Mouse (Mus musculus) splenic B cell, adult 2 months (primary cell): Measurements from ENCODE around the gene Srm.

Experiments
- DNase-seq: peaks from one replicate; pipeline ENCODE4 v3.0.0-alpha.2; 2011; ENCODE audit warnings: low read depth, low spot score
- H3K27me3 ChIP-seq: 2 replicates; pipeline ENCODE4 v1.6.1; 2012; ENCODE audit warnings: mild to moderate bottlenecking, low read length, moderate library complexity, mixed read lengths; ENCODE audit not compliant: control insufficient read depth, poor library complexity, insufficient read depth, severe bottlenecking
- H3K36me3 ChIP-seq: 2 replicates; pipeline ENCODE4 v1.6.1; 2012; ENCODE audit warnings: mild to moderate bottlenecking, low read length, moderate library complexity, mixed read lengths; ENCODE audit not compliant: control insufficient read depth, poor library complexity, insufficient read depth, severe bottlenecking

The Srm gene

DNA sequence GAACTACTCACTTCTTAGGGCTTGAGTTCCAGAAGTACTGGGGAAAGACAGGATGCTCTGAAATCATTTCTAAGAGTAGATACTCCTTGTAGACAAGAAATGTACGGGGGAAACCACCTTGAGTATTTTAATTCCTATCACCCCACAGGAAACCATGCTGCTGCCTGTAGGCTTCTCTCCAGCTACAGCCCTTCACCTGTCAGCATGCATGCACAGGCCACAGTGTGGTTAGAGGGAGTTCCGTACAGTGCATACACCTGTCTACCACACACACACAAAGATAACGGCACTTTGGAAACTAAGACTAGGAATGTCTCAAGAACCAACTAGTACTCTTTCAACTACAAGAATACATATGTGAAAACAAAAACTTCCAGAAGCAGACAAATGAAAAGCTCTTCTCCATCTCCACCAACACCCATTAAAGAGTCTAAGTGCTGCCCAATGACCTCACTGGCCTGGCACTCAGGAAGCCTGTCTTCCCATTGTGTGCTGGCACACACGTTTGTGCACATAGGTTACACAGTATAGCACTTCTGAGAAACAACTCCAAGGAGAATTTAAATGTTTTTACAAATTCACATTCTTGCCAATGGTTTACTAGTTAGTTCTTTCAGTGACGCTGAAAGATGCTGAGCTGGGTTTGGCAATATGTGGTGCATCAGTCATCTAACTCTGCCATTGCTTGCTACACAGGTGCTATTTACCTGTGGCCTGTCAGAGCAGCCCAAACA is 19.5 kb downstream of the Srm start:
- peaks cover 7% of the 10 kb centered on the region; the same call in 1 of the 2 replicates for H3K36me3 ChIP-seq
- H3K27me3 ChIP-seq: no peaks in the 10 kb centered on the region
- no peak for DNase-seq

DNA sequence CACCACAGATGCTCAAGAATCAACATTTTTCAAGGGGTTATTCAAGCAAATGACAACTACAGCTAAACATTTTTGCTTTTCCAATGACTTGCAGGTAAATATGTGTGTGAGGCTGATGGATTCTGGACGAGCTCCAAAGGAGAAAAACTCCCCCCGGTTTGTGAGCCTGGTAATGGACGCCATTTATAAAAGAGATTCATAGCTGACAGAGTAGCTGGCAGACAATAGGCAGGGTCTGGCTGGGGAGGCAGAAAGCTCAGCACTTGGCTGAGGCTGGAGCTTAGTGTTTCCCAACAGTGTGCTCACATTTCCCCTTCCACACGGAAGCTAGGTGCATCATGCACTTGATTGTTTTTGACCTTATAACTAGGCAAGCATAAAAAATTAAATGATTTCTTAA is 21.3 kb downstream of the Srm start:
- Histone ChIP-seq H3K36me3 (peaks cover 11% of the 10 kb centered on the region; the same call in 1 of the 2 replicates), H3K27me3 (no peaks in the 10 kb centered on the region)
- no peak for DNase-seq

DNA sequence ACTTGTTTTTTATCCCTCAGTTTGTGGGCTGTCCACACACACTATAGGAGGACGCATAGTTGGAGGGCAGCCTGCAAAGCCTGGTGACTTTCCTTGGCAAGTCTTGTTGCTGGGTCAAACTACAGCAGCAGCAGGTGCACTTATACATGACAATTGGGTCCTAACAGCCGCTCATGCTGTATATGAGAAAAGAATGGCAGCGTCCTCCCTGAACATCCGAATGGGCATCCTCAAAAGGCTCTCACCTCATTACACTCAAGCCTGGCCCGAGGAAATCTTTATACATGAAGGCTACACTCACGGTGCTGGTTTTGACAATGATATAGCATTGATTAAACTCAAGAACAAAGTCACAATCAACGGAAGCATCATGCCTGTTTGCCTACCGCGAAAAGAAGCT is 22.4 kb downstream of the Srm start:
- no peaks in the 10 kb centered on the region for H3K27me3 ChIP-seq
- no peak for DNase-seq
- peaks cover 17% of the 10 kb centered on the region; the same call in 1 of the 2 replicates for H3K36me3 ChIP-seq

DNA sequence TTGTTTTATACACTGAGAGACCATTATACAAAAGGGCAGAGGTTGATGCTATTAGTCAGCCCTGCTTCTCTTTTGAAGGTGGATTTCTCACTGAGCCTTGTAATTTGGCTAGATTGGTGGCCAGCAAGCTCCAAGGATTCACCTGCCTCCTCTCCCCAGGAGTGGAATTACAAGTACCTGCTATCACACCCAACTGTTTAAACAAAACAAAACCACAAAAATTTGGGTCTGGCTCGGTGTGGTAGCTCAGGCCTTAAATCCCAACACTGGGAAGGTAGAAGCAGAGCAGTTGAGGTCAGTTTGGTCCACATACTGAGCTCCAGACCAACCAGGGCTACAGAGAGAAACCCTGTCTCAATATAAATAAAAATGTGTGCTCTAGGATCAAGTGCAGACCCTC is 28.5 kb downstream of the Srm start:
- no peak for DNase-seq
- Histone ChIP-seq H3K27me3 (no peaks in the 10 kb centered on the region), H3K36me3 (peaks cover 36% of the 10 kb centered on the region; the same call in 1 of the 2 replicates)

DNA sequence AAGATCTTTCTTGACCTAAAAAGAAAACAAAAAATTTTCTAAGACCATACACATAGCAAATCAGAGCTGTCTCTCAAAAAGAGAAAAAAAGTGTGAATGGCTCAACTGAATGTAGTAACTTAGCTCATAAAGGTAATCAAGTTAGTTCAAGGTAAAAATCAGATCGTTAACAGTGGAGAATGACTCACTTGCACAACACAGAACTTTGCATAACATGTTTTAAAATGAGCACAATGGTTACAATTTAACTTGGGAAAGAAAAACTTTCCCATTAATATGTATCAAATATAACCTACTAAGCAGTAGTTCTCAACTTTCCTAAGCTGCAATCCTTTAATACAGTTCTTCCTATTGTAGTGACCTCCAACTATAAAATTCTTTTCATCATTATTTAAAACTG is 29.4 kb downstream of the Srm start:
- no peaks in the 10 kb centered on the region for H3K27me3 ChIP-seq
- peaks cover 37% of the 10 kb centered on the region; the same call in 1 of the 2 replicates for H3K36me3 ChIP-seq

DNA sequence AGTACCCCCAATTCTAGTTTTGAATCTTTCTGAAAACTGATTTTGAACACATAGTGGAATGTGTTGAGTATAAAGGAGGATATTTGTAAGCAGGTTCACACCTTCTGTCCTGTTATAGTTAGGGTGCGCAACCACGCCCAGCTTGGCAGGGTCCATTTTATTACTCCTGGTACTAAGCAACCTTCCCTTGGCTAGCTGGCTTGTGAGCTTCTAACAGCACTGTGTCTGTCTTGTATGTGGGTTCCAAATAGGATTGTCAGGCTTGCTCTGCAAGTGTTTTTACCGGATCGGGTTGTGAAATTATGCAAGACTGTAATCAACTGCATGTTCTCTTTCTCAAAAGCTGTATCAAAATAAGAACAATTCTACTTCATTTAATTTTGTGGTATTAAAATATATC is 31.2 kb downstream of the Srm start:
- H3K36me3 ChIP-seq: peaks cover 32% of the 10 kb centered on the region; the same call in 1 of the 2 replicates
- H3K27me3 ChIP-seq: no peaks in the 10 kb centered on the region
- no peak for DNase-seq

More for the DNA sequence above, 29.4 kb downstream of the Srm start:
- no peak for DNase-seq

DNA sequence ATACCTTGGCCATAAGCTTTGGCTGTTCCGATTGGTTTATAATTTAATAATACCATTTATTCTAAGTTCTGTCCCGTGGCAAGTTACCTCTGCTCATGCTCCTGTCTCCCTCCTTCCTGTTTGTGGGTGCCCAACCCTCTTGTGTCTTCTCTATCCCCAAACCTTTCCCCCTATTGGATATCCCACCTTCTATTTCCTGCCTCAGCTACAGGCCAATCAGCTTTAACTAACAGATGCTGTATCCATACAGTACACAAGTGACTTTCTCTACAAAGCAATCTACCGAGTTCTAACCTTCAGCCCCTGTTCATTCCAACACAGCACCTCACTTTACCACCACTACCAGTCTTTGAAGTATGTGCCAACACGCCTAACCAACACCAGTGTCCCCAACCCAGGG is 32.3 kb downstream of the Srm start:
- Histone ChIP-seq H3K27me3 (no peaks in the 10 kb centered on the region), H3K36me3 (peaks cover 27% of the 10 kb centered on the region; the same call in 1 of the 2 replicates)
- DNase-seq: no peak

DNA sequence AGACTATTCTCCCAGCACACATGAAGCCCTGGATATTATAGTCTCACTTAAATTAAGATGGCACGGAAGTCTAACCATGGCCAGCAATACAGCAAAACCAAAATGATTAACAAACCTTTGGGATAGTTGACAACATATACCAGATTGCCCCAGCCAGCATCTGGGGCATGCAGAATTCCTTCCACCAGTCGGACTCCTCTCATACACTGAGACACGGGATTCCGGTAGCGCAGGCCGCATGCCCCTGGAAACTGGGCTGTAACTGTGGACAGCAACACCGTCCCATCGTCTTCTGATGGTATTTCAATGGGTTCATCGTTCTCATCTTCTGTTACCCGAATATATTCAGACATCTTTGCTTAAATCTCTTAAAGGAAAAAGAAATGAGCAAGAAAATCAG is 33.7 kb downstream of the Srm start:
- H3K27me3 ChIP-seq: no peaks in the 10 kb centered on the region
- no peak for DNase-seq
- H3K36me3 ChIP-seq: peaks cover 20% of the 10 kb centered on the region; the same call in 1 of the 2 replicates

DNA sequence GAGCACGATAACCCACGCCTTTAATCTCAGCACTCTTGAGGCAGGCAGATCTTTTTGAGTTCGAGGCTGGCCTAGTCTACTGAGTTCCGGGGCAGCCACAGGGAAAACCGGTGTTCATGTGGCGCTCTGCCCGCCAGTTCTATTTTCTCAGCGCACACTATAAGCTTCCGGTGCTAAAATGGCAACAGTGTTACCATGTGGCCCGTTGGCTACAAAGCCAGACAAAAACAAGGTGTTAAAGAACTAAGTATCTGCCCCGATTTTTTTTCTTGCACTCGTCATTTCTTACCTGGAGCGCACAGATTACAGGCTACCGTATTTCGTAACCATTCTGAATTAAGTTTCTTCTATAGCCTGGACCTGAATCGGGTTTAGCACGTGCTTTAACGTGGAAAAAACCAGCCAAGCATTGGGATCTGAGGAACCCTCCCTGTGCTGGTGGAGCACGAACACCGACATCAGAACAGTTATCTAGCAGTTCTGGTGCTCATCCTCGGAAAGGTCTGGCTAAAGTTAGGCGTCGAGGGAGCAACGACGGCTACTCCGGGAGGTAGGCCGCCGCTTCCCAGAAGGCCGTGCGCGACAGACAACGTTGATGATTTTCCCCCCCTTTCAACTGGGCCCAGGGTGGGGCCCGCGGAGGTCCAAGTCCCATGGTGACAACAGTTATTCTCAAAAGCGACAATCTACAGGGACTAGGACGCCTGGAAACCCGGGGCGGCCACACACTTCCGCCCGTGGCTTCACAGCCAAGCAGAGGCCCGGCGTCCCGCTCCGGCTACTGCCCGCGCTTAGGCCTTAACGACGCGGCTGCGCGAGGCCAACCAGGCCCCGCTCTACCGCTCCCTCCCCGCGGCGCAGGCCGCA is 34.7 kb downstream of the Srm start:
- DNase-seq: peak; percentile 61
- Histone ChIP-seq H3K27me3 (no peaks in the 10 kb centered on the region), H3K36me3 (peaks cover 18% of the 10 kb centered on the region; the same call in 1 of the 2 replicates)

DNA sequence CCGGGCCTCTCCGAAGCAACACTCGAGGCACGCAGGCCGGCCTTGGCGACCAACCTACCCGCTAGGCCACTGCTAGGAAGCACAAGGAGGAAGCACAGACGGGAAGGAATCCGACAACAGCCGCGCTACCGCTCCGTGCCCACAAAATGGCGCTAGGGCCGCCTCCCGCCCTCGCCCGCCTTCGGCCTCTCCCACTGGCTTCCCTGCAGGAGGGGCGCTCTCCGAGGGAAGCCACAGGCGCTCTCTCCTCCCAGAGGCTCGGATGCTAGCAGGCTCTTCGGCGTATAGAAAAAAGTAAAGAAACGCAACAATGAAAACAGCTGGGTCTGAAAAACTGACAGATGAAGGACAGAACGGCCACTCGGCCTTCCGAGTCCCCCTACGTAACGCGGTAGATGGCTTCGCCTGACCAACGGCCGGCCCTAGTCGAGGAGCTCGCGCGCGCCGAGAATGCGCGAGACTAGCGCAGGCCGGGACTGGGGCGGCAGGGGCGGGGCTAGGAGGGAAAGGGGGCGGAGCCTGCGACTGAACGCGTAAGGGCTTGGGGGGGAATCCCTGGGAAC is 35.4 kb downstream of the Srm start, which contains the start of gene Tardbp:
Gene Tardbp (minus strand): TSS at position 397 of the 563 bp plus-strand sequence.
- Histone ChIP-seq H3K36me3 (peaks cover 12% of the 10 kb centered on the region; the same call in 1 of the 2 replicates), H3K27me3 (no peaks in the 10 kb centered on the region)
- peak; percentile 98 for DNase-seq

DNA sequence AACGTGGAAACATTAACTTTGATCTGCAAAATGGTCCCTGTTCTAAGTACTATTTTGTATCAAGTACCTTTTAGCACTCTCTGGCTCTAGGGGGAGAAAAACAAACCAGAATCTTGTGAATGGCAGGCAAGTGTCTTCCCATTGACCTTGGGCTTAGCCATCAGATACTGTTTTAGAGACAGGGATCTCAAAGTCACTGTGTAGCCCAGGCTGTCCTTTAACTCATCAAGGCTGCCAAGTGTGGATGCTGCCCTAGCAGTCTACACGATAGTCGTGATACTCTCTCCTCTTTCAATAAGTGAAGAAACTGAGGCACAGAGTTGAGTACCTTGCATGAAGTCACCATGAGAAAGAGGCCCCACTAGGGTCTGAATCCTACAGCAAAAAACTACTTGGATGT is 35.9 kb downstream of the Srm start:
- no peak for DNase-seq
- Histone ChIP-seq H3K27me3 (no peaks in the 10 kb centered on the region), H3K36me3 (peaks cover 10% of the 10 kb centered on the region; the same call in 1 of the 2 replicates)

DNA sequence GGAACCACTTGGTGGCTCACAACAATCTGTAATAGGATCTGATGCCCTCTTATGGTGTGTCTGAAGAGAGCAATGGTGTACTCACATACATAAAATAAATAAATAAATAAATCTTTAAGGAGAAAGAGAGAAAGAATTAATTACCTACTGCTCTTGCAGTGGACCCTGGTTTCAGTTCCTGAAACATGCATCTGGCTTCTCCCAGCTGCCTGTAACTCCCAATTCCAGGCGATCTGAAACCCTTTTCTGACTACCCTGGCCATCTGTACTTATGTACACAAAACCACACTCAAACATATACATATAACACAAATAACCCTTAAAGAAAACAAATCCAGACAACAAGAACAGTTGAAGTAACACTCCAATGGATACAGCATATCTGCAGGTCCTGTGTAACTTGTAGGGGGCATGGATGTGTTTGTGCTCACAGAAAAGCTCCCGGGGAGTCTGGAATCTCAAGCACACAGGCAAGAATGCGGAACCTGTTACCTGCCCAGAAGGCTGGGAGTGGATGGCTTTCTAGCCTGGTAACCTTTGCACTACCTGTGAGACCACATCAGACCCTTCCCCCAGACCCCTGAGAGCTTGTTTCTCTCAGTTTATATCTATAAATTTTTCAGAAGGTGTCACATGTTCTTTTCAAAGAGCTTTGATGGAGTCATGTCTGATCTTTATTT is 40.9 kb downstream of the Srm start:
- H3K27me3 ChIP-seq: no peaks in the 10 kb centered on the region
- H3K36me3 ChIP-seq: no peaks in the 10 kb centered on the region
- peak; percentile 19 for DNase-seq

DNA sequence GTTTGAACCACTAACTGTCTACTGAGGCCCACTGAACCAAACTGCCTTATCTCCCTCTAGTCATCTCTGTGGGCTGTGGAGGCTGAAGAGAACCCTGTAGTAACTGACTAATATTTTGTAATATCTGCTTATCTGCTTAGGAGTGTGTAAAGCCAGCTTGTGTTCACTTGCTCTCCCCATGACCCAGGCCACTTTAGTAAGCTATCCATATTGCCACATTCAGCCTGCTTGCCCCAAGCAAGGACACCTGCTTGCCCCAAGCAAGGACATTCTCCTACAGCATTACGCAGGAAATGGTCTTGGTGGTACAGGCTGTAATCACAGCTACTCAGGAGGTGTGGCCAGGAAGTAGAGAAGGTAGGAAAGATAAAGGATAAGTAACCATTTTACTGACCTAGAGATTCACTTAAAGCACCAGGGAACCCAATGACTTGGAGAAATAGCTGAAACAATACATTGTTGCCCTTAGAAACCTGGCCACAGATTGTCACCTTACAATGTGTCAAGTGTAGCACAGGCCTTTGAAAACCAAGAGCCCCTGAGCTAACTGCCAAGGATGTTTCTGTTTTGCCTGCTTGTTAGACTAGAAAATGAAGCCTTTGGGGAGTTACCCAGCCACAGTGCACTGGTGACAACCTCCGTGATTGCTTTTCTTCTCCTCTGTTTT is 42.2 kb downstream of the Srm start:
- DNase-seq: no peak
- Histone ChIP-seq H3K27me3 (no peaks in the 10 kb centered on the region), H3K36me3 (no peaks in the 10 kb centered on the region)

DNA sequence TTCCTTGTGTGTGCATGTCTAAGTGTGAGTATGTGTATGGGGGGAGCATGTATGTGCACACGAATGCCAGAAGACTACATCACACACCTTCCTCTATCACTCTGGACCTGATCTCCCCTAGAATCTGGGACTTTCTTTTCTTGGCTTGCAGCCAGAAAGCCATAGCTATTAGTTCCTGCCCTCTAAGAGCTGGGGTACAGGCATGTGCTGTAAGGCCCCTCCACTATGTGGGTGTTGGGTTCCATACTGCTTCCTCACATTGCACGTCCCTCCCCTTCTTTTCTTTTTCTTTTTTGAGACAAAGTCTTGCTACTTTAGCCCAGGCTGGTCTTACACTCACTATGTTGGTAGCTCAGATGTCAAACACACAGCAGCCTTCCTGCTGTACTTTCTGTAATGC is 44.0 kb downstream of the Srm start:
- no peak for DNase-seq
- Histone ChIP-seq H3K27me3 (no peaks in the 10 kb centered on the region), H3K36me3 (no peaks in the 10 kb centered on the region)
